Mouse (Mus musculus) embryonic facial prominence, embryonic 11.5 days (tissue): ENCODE data around the gene Plxdc1. TPM values are rescaled to one million over a fixed set of nuclear protein-coding genes. Genes with fewer than 3 reads are reported as not detected.

ENCODE experiments used
- ATAC-seq: fragments of 200-750 bp; cut with Nextera tagmentation; replicated peaks from 2 replicates; pipeline ENCODE4 v1.8.0; 2017; ENCODE audit warnings: low read depth; ENCODE audit not compliant: insufficient number of reproducible peaks, low FRiP score, low TSS enrichment
- DNase-seq: peaks from one replicate; pipeline ENCODE4 v3.0.0-alpha.2; 2015; ENCODE audit warnings: low spot score
- H3K27ac ChIP-seq: fragments of 300-500 bp; sonication (generic); replicated peaks from 2 replicates; pipeline ENCODE4 v1.5.1; 2014; ENCODE audit warnings: mild to moderate bottlenecking, low read depth, low read length, control low read depth
- H3K27me3 ChIP-seq: fragments of 300-500 bp; sonication (generic); 2 replicates; pipeline ENCODE4 v1.6.1; 2014; ENCODE audit warnings: mild to moderate bottlenecking, low read length, moderate library complexity, mixed read lengths; ENCODE audit not compliant: control insufficient read depth, insufficient read depth
- H3K36me3 ChIP-seq: fragments of 300-500 bp; sonication (generic); replicated peaks from 2 replicates; pipeline ENCODE4 v1.6.1; 2014; ENCODE audit warnings: low read depth, mild to moderate bottlenecking, low read length, moderate library complexity, mixed read lengths; ENCODE audit not compliant: control insufficient read depth, insufficient read depth
- H3K4me1 ChIP-seq: fragments of 300-500 bp; sonication (generic); 2 replicates; pipeline ENCODE4 v1.6.1; 2014; ENCODE audit warnings: low read length, mixed read lengths; ENCODE audit not compliant: control insufficient read depth, insufficient read depth
- H3K4me2 ChIP-seq: fragments of 300-500 bp; sonication (generic); 2 replicates; pipeline ENCODE4 v1.6.1; 2014; ENCODE audit warnings: low read depth, mild to moderate bottlenecking, control low read depth, low read length, moderate library complexity
- H3K4me3 ChIP-seq: fragments of 300-500 bp; sonication (generic); 2 replicates; pipeline ENCODE4 v1.5.1; 2014; ENCODE audit warnings: low read depth, low read length, control low read depth
- H3K9ac ChIP-seq: fragments of 300-500 bp; sonication (generic); replicated peaks from 2 replicates; pipeline ENCODE4 v1.6.1; 2014; ENCODE audit warnings: mild to moderate bottlenecking, control low read depth, low read length
- H3K9me3 ChIP-seq: fragments of 300-500 bp; sonication (generic); replicated peaks from 2 replicates; pipeline ENCODE4 v1.6.1; 2016; ENCODE audit warnings: mild to moderate bottlenecking, low read length, inconsistent platforms, mixed read lengths; ENCODE audit not compliant: control insufficient read depth
- WGBS: fragments of 180-500 bp; shearing (Covaris S2); extraction: QIAGEN DNeasy Blood & Tissue Kit; methylation state at CpG from one replicate; pipeline ENCODE4 v1.1.7; 2014; 5-methylcytosine and 5-hydroxymethylcytosine counted together
- polyA plus RNA-seq: library from polyadenylated mRNA; unstranded; fragments of >200 nt; fragmentation: Nextera tagmentation; extraction: Ambion mirVana; gene quantifications from 2 replicates; pipeline ENCODE4 v1.2.1, GENCODE M21; 2014

The Plxdc1 gene
- polyA plus RNA-seq, 1 experiment from 2014 or later = 0.11 TPM

GRCm38 (mm10) chr11:97971232-97971631 is 15.0 kb downstream of the Plxdc1 start:
- H3K4me2 ChIP-seq = no peak overlapping the region
- WGBS = 46% methylated on average over 7 of the region's 7 CpGs
- H3K4me3 ChIP-seq = no peak overlapping the region
- no peak overlapping the region for H3K27ac ChIP-seq
- no peaks in the 10 kb centered on the region for H3K4me1 ChIP-seq
- no peaks in the 10 kb centered on the region for H3K9me3 ChIP-seq
- no peak overlapping the region for H3K9ac ChIP-seq
- no peaks in the 10 kb centered on the region for H3K27me3 ChIP-seq
- DNase-seq (no peak), ATAC-seq (no peak)
- H3K36me3 ChIP-seq = no peaks in the 10 kb centered on the region

GRCm38 (mm10) chr11:97970771-97971170 is 15.5 kb downstream of the Plxdc1 start:
- Histone ChIP-seq H3K27me3 (no peaks in the 10 kb centered on the region), H3K4me1 (no peaks in the 10 kb centered on the region), H3K4me3 (no peak overlapping the region), H3K36me3 (no peaks in the 10 kb centered on the region), H3K9me3 (no peaks in the 10 kb centered on the region), H3K9ac (no peak overlapping the region), H3K4me2 (no peak overlapping the region), H3K27ac (no peak overlapping the region)
- DNase-seq (no peak), ATAC-seq (no peak)
- WGBS = 87% methylated on average over 7 of the region's 7 CpGs

DNA sequence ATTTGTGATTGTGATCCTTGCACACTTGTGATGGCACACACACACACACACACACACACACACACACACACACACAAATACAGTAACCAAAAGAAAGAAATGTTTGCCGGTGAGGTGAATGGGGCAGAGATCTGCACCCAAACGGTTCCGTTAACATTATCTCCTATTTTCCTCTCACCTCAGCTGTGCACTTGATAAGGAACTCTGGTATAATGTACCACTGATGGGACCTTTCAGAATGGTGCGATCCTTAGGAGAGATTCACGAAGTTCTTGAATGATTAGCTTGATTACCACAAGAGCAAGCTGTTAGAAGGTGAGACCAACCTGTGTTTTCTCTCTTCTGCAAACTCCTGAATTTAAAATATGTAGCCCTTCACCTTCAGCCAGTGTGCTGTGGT is 17.9 kb downstream of the Plxdc1 start:
- ATAC-seq = no peak

DNA sequence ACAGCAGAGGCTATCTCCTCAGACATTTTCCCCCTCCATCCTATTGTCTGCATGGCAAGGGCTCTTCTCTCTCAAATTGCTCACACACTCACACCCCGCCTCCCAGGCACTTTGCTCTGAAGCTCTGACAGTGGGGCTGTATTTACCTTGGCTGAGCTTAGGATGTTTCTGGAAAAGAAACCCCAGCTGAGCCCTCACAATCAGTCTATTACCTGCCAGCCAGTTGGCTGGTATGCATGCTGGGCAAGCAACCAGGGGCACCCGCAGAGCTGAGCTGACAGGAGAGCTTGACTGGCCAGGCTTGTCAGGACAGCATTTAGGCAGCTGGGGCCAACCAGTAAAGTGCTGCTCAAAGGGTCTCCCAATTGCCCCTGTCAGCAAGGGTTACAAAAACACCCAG is 19.1 kb downstream of the Plxdc1 start:
- DNase-seq = no peak
- no peaks in the 10 kb centered on the region for H3K9me3 ChIP-seq
- no peak for ATAC-seq
- H3K9ac ChIP-seq = no peak overlapping the region
- no peak overlapping the region for H3K27ac ChIP-seq
- H3K27me3 ChIP-seq = no peaks in the 10 kb centered on the region
- H3K4me2 ChIP-seq = no peak overlapping the region
- H3K4me1 ChIP-seq = no peaks in the 10 kb centered on the region
- no peaks in the 10 kb centered on the region for H3K36me3 ChIP-seq
- WGBS = 32% methylated on average over 2 of the region's 2 CpGs
- H3K4me3 ChIP-seq = no peak overlapping the region

More for the DNA sequence above, 17.9 kb downstream of the Plxdc1 start:
- no peaks in the 10 kb centered on the region for H3K9me3 ChIP-seq
- no peak overlapping the region for H3K9ac ChIP-seq
- WGBS = 83% methylated on average over 5 of the region's 5 CpGs
- H3K27ac ChIP-seq = no peak overlapping the region
- no peak for DNase-seq
- H3K36me3 ChIP-seq = no peaks in the 10 kb centered on the region
- H3K4me3 ChIP-seq = no peak overlapping the region
- no peak overlapping the region for H3K4me2 ChIP-seq
- no peaks in the 10 kb centered on the region for H3K4me1 ChIP-seq
- no peaks in the 10 kb centered on the region for H3K27me3 ChIP-seq

- Histone ChIP-seq H3K9me3 (no peaks in the 10 kb centered on the region), H3K9ac (no peak overlapping the region), H3K4me1 (no peaks in the 10 kb centered on the region), H3K27ac (no peak overlapping the region), H3K4me2 (no peak overlapping the region), H3K27me3 (no peaks in the 10 kb centered on the region), H3K36me3 (no peaks in the 10 kb centered on the region), H3K4me3 (no peak overlapping the region)
- ATAC-seq (no peak), DNase-seq (no peak)
- 71% methylated on average over 1 of the region's 1 CpGs for WGBS
Measured at GRCm38 (mm10) chr11:97960907-97961306, 25.3 kb downstream of the Plxdc1 start.

GRCm38 (mm10) chr11:97959300-97959680 is 27.0 kb downstream of the Plxdc1 start:
- H3K9me3 ChIP-seq = no peaks in the 10 kb centered on the region
- no peak overlapping the region for H3K27ac ChIP-seq
- H3K36me3 ChIP-seq = no peaks in the 10 kb centered on the region
- DNase-seq (no peak), ATAC-seq (no peak)
- WGBS = 64% methylated on average over 5 of the region's 5 CpGs
- no peak overlapping the region for H3K4me3 ChIP-seq
- H3K9ac ChIP-seq = no peak overlapping the region
- H3K4me2 ChIP-seq = no peak overlapping the region
- no peaks in the 10 kb centered on the region for H3K4me1 ChIP-seq
- H3K27me3 ChIP-seq = no peaks in the 10 kb centered on the region

GRCm38 (mm10) chr11:97958641-97959299 is 27.5 kb downstream of the Plxdc1 start:
- Histone ChIP-seq H3K9me3 (no peaks in the 10 kb centered on the region), H3K27ac (no peak overlapping the region), H3K4me2 (no peak overlapping the region), H3K9ac (no peak overlapping the region), H3K27me3 (no peaks in the 10 kb centered on the region), H3K4me3 (no peak overlapping the region), H3K4me1 (no peaks in the 10 kb centered on the region), H3K36me3 (no peaks in the 10 kb centered on the region)
- WGBS = 78% methylated on average over 7 of the region's 7 CpGs
- ATAC-seq = no peak
- no peak for DNase-seq

- Histone ChIP-seq H3K4me1 (no peaks in the 10 kb centered on the region), H3K4me3 (no peak overlapping the region), H3K9ac (no peak overlapping the region), H3K27ac (no peak overlapping the region), H3K27me3 (no peaks in the 10 kb centered on the region), H3K4me2 (no peak overlapping the region), H3K36me3 (no peaks in the 10 kb centered on the region), H3K9me3 (no peaks in the 10 kb centered on the region)
- DNase-seq (no peak), ATAC-seq (no peak)
- 65% methylated on average over 6 of the region's 6 CpGs for whole genome bisulfite sequencing
Measured at GRCm38 (mm10) chr11:97956905-97957560, 29.2 kb downstream of the Plxdc1 start.
